Mouse (Mus musculus): ENCODE measurements around the gene Slc12a3. TPM values are rescaled to one million over a fixed set of nuclear protein-coding genes. Genes with fewer than 3 reads are reported as not detected.

Slc12a3 gene
- polyA plus RNA-seq, 1 experiment from 2014 or later, result 0.51 TPM

GRCm38 (mm10) chr8:94296312-94296991 lies 32.5 kb upstream of the Slc12a3 start:
- no peaks in the 10 kb centered on the region; the same call in 1 of the 2 replicates for H3K36me3 ChIP-seq (ENCODE audit: control insufficient read depth, insufficient read depth, low read length)
- 76% methylated on average over 9 of the region's 9 CpGs for whole genome bisulfite sequencing
- H3K9ac ChIP-seq (ENCODE audit: low read depth, low read length), result no peak overlapping the region
- no peak overlapping the region for H3K4me3 ChIP-seq (ENCODE audit: low read length)
- no peaks in the 10 kb centered on the region for H3K9me3 ChIP-seq (ENCODE audit: control insufficient read depth, low read length)
- H3K4me1 ChIP-seq (ENCODE audit: control insufficient read depth, insufficient read depth, low read length), result no peaks in the 10 kb centered on the region
- H3K4me2 ChIP-seq (replicated peaks; ENCODE audit: low read depth, low read length), result no peak overlapping the region
- no peak overlapping the region for H3K27ac ChIP-seq (ENCODE audit: low read depth, low read length)
- H3K27me3 ChIP-seq (ENCODE audit: control insufficient read depth, insufficient read depth, low read length), result no peaks in the 10 kb centered on the region
- ATAC-seq (ENCODE audit: low FRiP score, low TSS enrichment), result no peak

GRCm38 (mm10) chr8:94297101-94297500 lies 31.9 kb upstream of the Slc12a3 start:
- H3K9ac ChIP-seq (ENCODE audit: low read depth, low read length), result no peak overlapping the region
- H3K4me3 ChIP-seq (ENCODE audit: low read length), result no peak overlapping the region
- H3K27me3 ChIP-seq (ENCODE audit: control insufficient read depth, insufficient read depth, low read length), result no peaks in the 10 kb centered on the region
- ATAC-seq (ENCODE audit: low FRiP score, low TSS enrichment), result no peak
- H3K27ac ChIP-seq (ENCODE audit: low read depth, low read length), result no peak overlapping the region
- H3K4me2 ChIP-seq (replicated peaks; ENCODE audit: low read depth, low read length), result no peak overlapping the region
- peaks cover 6% of the 10 kb centered on the region for H3K36me3 ChIP-seq (ENCODE audit: control insufficient read depth, insufficient read depth, low read length)
- no peaks in the 10 kb centered on the region for H3K4me1 ChIP-seq (ENCODE audit: control insufficient read depth, insufficient read depth, low read length)
- H3K9me3 ChIP-seq (ENCODE audit: control insufficient read depth, low read length), result no peaks in the 10 kb centered on the region
- 52% methylated on average over 6 of the region's 6 CpGs for WGBS

- H3K4me2 ChIP-seq (replicated peaks; ENCODE audit: low read depth, low read length), result no peak overlapping the region
- H3K36me3 ChIP-seq (ENCODE audit: control insufficient read depth, insufficient read depth, low read length), result peaks cover 36% of the 10 kb centered on the region
- H3K4me3 ChIP-seq (ENCODE audit: low read length), result no peak overlapping the region
- no peak overlapping the region for H3K9ac ChIP-seq (ENCODE audit: low read depth, low read length)
- no peaks in the 10 kb centered on the region for H3K4me1 ChIP-seq (ENCODE audit: control insufficient read depth, insufficient read depth, low read length)
- no peak for ATAC-seq (ENCODE audit: low FRiP score, low TSS enrichment)
- 66% methylated on average over 4 of the region's 4 CpGs for WGBS
- no peak overlapping the region for H3K27ac ChIP-seq (ENCODE audit: low read depth, low read length)
- no peaks in the 10 kb centered on the region for H3K9me3 ChIP-seq (ENCODE audit: control insufficient read depth, low read length)
- H3K27me3 ChIP-seq (ENCODE audit: control insufficient read depth, insufficient read depth, low read length), result no peaks in the 10 kb centered on the region
Observed at GRCm38 (mm10) chr8:94300809-94301208, 28.2 kb upstream of the Slc12a3 start.

- peaks cover 55% of the 10 kb centered on the region for H3K36me3 ChIP-seq (ENCODE audit: control insufficient read depth, insufficient read depth, low read length)
Observed at GRCm38 (mm10) chr8:94304412-94304811, 24.6 kb upstream of the Slc12a3 start.

GRCm38 (mm10) chr8:94306989-94307513 lies 21.9 kb upstream of the Slc12a3 start:
- 90% methylated on average over 7 of the region's 7 CpGs for WGBS
- no peak for ATAC-seq (ENCODE audit: low FRiP score, low TSS enrichment)

More at GRCm38 (mm10) chr8:94304412-94304811, 24.6 kb upstream of the Slc12a3 start:
- ATAC-seq (ENCODE audit: low FRiP score, low TSS enrichment), result no peak
- Histone ChIP-seq H3K4me1 (ENCODE audit: control insufficient read depth, insufficient read depth, low read length) (no peaks in the 10 kb centered on the region), H3K27me3 (ENCODE audit: control insufficient read depth, insufficient read depth, low read length) (no peaks in the 10 kb centered on the region), H3K27ac (ENCODE audit: low read depth, low read length) (no peak overlapping the region), H3K4me3 (ENCODE audit: low read length) (no peak overlapping the region), H3K9me3 (ENCODE audit: control insufficient read depth, low read length) (no peaks in the 10 kb centered on the region), H3K9ac (ENCODE audit: low read depth, low read length) (no peak overlapping the region), H3K4me2 (replicated peaks; ENCODE audit: low read depth, low read length) (no peak overlapping the region)
- 95% methylated on average over 2 of the region's 2 CpGs for WGBS

GRCm38 (mm10) chr8:94307652-94308051 lies 21.3 kb upstream of the Slc12a3 start:
- Histone ChIP-seq H3K4me2 (replicated peaks; ENCODE audit: low read depth, low read length) (no peak overlapping the region), H3K4me3 (ENCODE audit: low read length) (no peak overlapping the region), H3K27me3 (ENCODE audit: control insufficient read depth, insufficient read depth, low read length) (no peaks in the 10 kb centered on the region), H3K36me3 (ENCODE audit: control insufficient read depth, insufficient read depth, low read length) (peaks cover 59% of the 10 kb centered on the region), H3K9me3 (ENCODE audit: control insufficient read depth, low read length) (no peaks in the 10 kb centered on the region), H3K4me1 (ENCODE audit: control insufficient read depth, insufficient read depth, low read length) (no peaks in the 10 kb centered on the region), H3K27ac (ENCODE audit: low read depth, low read length) (no peak overlapping the region), H3K9ac (ENCODE audit: low read depth, low read length) (no peak overlapping the region)
- no peak for ATAC-seq (ENCODE audit: low FRiP score, low TSS enrichment)
- 85% methylated on average over 9 of the region's 9 CpGs for WGBS

More at GRCm38 (mm10) chr8:94306989-94307513, 21.9 kb upstream of the Slc12a3 start:
- no peak overlapping the region for H3K4me2 ChIP-seq (replicated peaks; ENCODE audit: low read depth, low read length)
- peaks cover 61% of the 10 kb centered on the region for H3K36me3 ChIP-seq (ENCODE audit: control insufficient read depth, insufficient read depth, low read length)
- no peak overlapping the region for H3K4me3 ChIP-seq (ENCODE audit: low read length)
- no peak overlapping the region for H3K27ac ChIP-seq (ENCODE audit: low read depth, low read length)
- no peaks in the 10 kb centered on the region for H3K27me3 ChIP-seq (ENCODE audit: control insufficient read depth, insufficient read depth, low read length)
- no peaks in the 10 kb centered on the region for H3K9me3 ChIP-seq (ENCODE audit: control insufficient read depth, low read length)
- no peaks in the 10 kb centered on the region for H3K4me1 ChIP-seq (ENCODE audit: control insufficient read depth, insufficient read depth, low read length)
- H3K9ac ChIP-seq (ENCODE audit: low read depth, low read length), result no peak overlapping the region

GRCm38 (mm10) chr8:94314069-94314468 lies 14.9 kb upstream of the Slc12a3 start:
- Histone ChIP-seq H3K4me2 (replicated peaks; ENCODE audit: low read depth, low read length) (no peak overlapping the region), H3K4me3 (ENCODE audit: low read length) (no peak overlapping the region), H3K36me3 (ENCODE audit: control insufficient read depth, insufficient read depth, low read length) (peaks cover 19% of the 10 kb centered on the region; the same call in 1 of the 2 replicates), H3K27ac (ENCODE audit: low read depth, low read length) (no peak overlapping the region), H3K4me1 (ENCODE audit: control insufficient read depth, insufficient read depth, low read length) (no peaks in the 10 kb centered on the region), H3K27me3 (ENCODE audit: control insufficient read depth, insufficient read depth, low read length) (no peaks in the 10 kb centered on the region), H3K9ac (ENCODE audit: low read depth, low read length) (no peak overlapping the region), H3K9me3 (ENCODE audit: control insufficient read depth, low read length) (no peaks in the 10 kb centered on the region)
- 88% methylated on average over 2 of the region's 2 CpGs for WGBS
- no peak for ATAC-seq (ENCODE audit: low FRiP score, low TSS enrichment)

GRCm38 (mm10) chr8:94317249-94317648 lies 11.8 kb upstream of the Slc12a3 start:
- Histone ChIP-seq H3K4me3 (ENCODE audit: low read length) (no peak overlapping the region), H3K36me3 (ENCODE audit: control insufficient read depth, insufficient read depth, low read length) (peaks cover 6% of the 10 kb centered on the region; the same call in 1 of the 2 replicates), H3K27me3 (ENCODE audit: control insufficient read depth, insufficient read depth, low read length) (no peaks in the 10 kb centered on the region), H3K9ac (ENCODE audit: low read depth, low read length) (no peak overlapping the region), H3K4me1 (ENCODE audit: control insufficient read depth, insufficient read depth, low read length) (no peaks in the 10 kb centered on the region), H3K4me2 (replicated peaks; ENCODE audit: low read depth, low read length) (no peak overlapping the region), H3K9me3 (ENCODE audit: control insufficient read depth, low read length) (no peaks in the 10 kb centered on the region), H3K27ac (ENCODE audit: low read depth, low read length) (no peak overlapping the region)
- WGBS, result 90% methylated on average over 2 of the region's 2 CpGs
- no peak for ATAC-seq (ENCODE audit: low FRiP score, low TSS enrichment)

GRCm38 (mm10) chr8:94317691-94318090 lies 11.3 kb upstream of the Slc12a3 start:
- 91% methylated on average over 2 of the region's 2 CpGs for WGBS
- Histone ChIP-seq H3K9ac (ENCODE audit: low read depth, low read length) (no peak overlapping the region), H3K4me2 (replicated peaks; ENCODE audit: low read depth, low read length) (no peak overlapping the region), H3K27ac (ENCODE audit: low read depth, low read length) (no peak overlapping the region), H3K36me3 (ENCODE audit: control insufficient read depth, insufficient read depth, low read length) (peaks cover 6% of the 10 kb centered on the region; the same call in 1 of the 2 replicates), H3K4me1 (ENCODE audit: control insufficient read depth, insufficient read depth, low read length) (no peaks in the 10 kb centered on the region), H3K27me3 (ENCODE audit: control insufficient read depth, insufficient read depth, low read length) (no peaks in the 10 kb centered on the region), H3K9me3 (ENCODE audit: control insufficient read depth, low read length) (no peaks in the 10 kb centered on the region), H3K4me3 (ENCODE audit: low read length) (no peak overlapping the region)
- no peak for ATAC-seq (ENCODE audit: low FRiP score, low TSS enrichment)

All from kidney, embryonic 14.5 days (tissue).